Mouse (Mus musculus) liver, embryonic 14.5 days (tissue): ENCODE data around the gene Eml4. TPM values are rescaled to one million over a fixed set of nuclear protein-coding genes. Genes with fewer than 3 reads are reported as not detected.

Experiments
- ATAC-seq: fragments of 200-750 bp; cut with Nextera tagmentation; 2 replicates; pipeline ENCODE4 v1.8.0; 2017; ENCODE audit warnings: moderate number of reproducible peaks, mild to moderate bottlenecking, moderate library complexity; ENCODE audit not compliant: insufficient read depth
- DNase-seq, 3 experiments: peaks; one replicate each; pipeline ENCODE4 v3.0.0-alpha.2; 2012 to 2013; ENCODE audit warnings: low read depth in 3 of 3, low spot score in 3 of 3
- H3K27ac ChIP-seq: fragments of 300-500 bp; sonication (generic); 2 replicates; pipeline ENCODE4 v1.5.1; 2014; ENCODE audit warnings: moderate library complexity, mild to moderate bottlenecking, control low read depth, inconsistent platforms
- H3K27me3 ChIP-seq: fragments of 300-500 bp; sonication (generic); 2 replicates; pipeline ENCODE4 v1.6.1; 2014; ENCODE audit warnings: mild to moderate bottlenecking, low read length, moderate library complexity; ENCODE audit not compliant: control insufficient read depth, insufficient read depth
- H3K36me3 ChIP-seq: fragments of 300-500 bp; sonication (generic); replicated peaks from 2 replicates; pipeline ENCODE4 v1.6.1; 2014; ENCODE audit warnings: low read depth; ENCODE audit not compliant: control insufficient read depth, insufficient read depth
- H3K4me1 ChIP-seq, 2 experiments: fragments of 200-500 bp in 1 of 2; fragments of 300-500 bp in 1 of 2; sonication (generic) in 1 of 2; replicated peaks; 2 replicates each; pipeline ENCODE4 v1.6.1; 2012 to 2014; ENCODE audit warnings: antibody characterized with exemption in 1 of 2, inconsistent platforms in 1 of 2, low read length in 1 of 2; ENCODE audit not compliant: control insufficient read depth in 2 of 2, insufficient read depth in 2 of 2
- H3K4me2 ChIP-seq: fragments of 300-500 bp; sonication (generic); 2 replicates; pipeline ENCODE4 v1.6.1; 2014; ENCODE audit warnings: low read depth, mild to moderate bottlenecking, control low read depth, moderate library complexity
- H3K4me3 ChIP-seq, 2 experiments: fragments of 200-500 bp in 1 of 2; fragments of 300-500 bp in 1 of 2; sonication (generic) in 1 of 2; 2 replicates each; pipeline ENCODE4 v1.5.1; 2012 to 2014; ENCODE audit warnings: low read depth in 2 of 2, low read length in 2 of 2, mild to moderate bottlenecking in 2 of 2, control low read depth in 1 of 2, inconsistent platforms in 1 of 2, moderate library complexity in 1 of 2; ENCODE audit not compliant: insufficient read depth in 1 of 2
- H3K9ac ChIP-seq: fragments of 300-500 bp; sonication (generic); replicated peaks from 2 replicates; pipeline ENCODE4 v1.6.1; 2014; ENCODE audit warnings: mild to moderate bottlenecking, control low read depth, moderate library complexity
- H3K9me3 ChIP-seq: fragments of 300-500 bp; sonication (generic); 2 replicates; pipeline ENCODE4 v1.6.1; 2016; ENCODE audit warnings: low read length, mixed read lengths; ENCODE audit not compliant: control insufficient read depth
- CTCF ChIP-seq: IDR thresholded peaks from 2 replicates; pipeline ENCODE4 v1.5.1; 2016; ENCODE audit warnings: antibody characterized with exemption, low read depth, control low read depth
- EP300 ChIP-seq: IDR thresholded peaks from 2 replicates; pipeline ENCODE4 v1.6.1; 2016; ENCODE audit warnings: antibody characterized with exemption, low read depth
- WGBS: fragments of 180-500 bp; shearing (Covaris S2); extraction: QIAGEN DNeasy Blood & Tissue Kit; methylation state at CpG from one replicate; pipeline ENCODE4 v1.1.7; 2014; ENCODE audit not compliant: insufficient replicate concordance; 5-methylcytosine and 5-hydroxymethylcytosine counted together
- polyA plus RNA-seq, 2 experiments: library from polyadenylated mRNA; depleted of rRNA in 1 of 2; stranded (reverse) in 1 of 2; unstranded in 1 of 2; fragments of >200 nt; fragmentation: Nextera tagmentation in 1 of 2; extraction: Ambion mirVana in 1 of 2; gene quantifications; 2 replicates each; pipeline versions ENCODE4 v1.2.1 to v1.2.3; 2012 to 2014

Gene Eml4
- polyA plus RNA-seq, 2 experiments = 4.8 to 5.0 TPM

GRCm38 (mm10) chr17:83469586-83469985 lies 118.9 kb downstream of the Eml4 start:
- H3K36me3 ChIP-seq = no peaks in the 10 kb centered on the region; the same call in 1 of the 2 replicates
- H3K4me3 ChIP-seq = no peak overlapping the region
- no peaks in the 10 kb centered on the region for H3K27me3 ChIP-seq
- no peak overlapping the region for H3K27ac ChIP-seq
- 90% methylated on average over 2 of the region's 2 CpGs for WGBS
- H3K9me3 ChIP-seq = no peaks in the 10 kb centered on the region
- TF ChIP-seq EP300 (no peak), CTCF (no peak)
- no peak for ATAC-seq
- no peak for DNase-seq
- H3K4me2 ChIP-seq = no peak overlapping the region
- H3K9ac ChIP-seq = no peak overlapping the region
- no peaks in the 10 kb centered on the region for H3K4me1 ChIP-seq

GRCm38 (mm10) chr17:83477089-83477488 lies 126.4 kb downstream of the Eml4 start:
- Histone ChIP-seq H3K4me1 (no peaks in the 10 kb centered on the region), H3K9me3 (no peaks in the 10 kb centered on the region), H3K27me3 (no peaks in the 10 kb centered on the region), H3K4me2 (no peak overlapping the region), H3K4me3 (no peak overlapping the region), H3K36me3 (no peaks in the 10 kb centered on the region; the same call in none of the 2 replicates), H3K9ac (no peak overlapping the region), H3K27ac (no peak overlapping the region)
- WGBS = 84% methylated on average over 12 of the region's 12 CpGs
- DNase-seq (no peak), ATAC-seq (no peak)
- TF ChIP-seq EP300 (no peak), CTCF (no peak)

GRCm38 (mm10) chr17:83481551-83481950 lies 130.8 kb downstream of the Eml4 start:
- no peak overlapping the region for H3K27ac ChIP-seq
- H3K4me1 ChIP-seq = no peaks in the 10 kb centered on the region
- DNase-seq (no peak), ATAC-seq (no peak)
- WGBS = 70% methylated on average over 7 of the region's 7 CpGs
- no peaks in the 10 kb centered on the region; the same call in 1 of the 2 replicates for H3K36me3 ChIP-seq
- H3K27me3 ChIP-seq = no peaks in the 10 kb centered on the region
- no peak for TF ChIP-seq CTCF
- TF ChIP-seq EP300 = no peak
- H3K4me2 ChIP-seq = no peak overlapping the region
- no peaks in the 10 kb centered on the region for H3K9me3 ChIP-seq
- no peak overlapping the region for H3K9ac ChIP-seq
- H3K4me3 ChIP-seq = no peak overlapping the region

DNA sequence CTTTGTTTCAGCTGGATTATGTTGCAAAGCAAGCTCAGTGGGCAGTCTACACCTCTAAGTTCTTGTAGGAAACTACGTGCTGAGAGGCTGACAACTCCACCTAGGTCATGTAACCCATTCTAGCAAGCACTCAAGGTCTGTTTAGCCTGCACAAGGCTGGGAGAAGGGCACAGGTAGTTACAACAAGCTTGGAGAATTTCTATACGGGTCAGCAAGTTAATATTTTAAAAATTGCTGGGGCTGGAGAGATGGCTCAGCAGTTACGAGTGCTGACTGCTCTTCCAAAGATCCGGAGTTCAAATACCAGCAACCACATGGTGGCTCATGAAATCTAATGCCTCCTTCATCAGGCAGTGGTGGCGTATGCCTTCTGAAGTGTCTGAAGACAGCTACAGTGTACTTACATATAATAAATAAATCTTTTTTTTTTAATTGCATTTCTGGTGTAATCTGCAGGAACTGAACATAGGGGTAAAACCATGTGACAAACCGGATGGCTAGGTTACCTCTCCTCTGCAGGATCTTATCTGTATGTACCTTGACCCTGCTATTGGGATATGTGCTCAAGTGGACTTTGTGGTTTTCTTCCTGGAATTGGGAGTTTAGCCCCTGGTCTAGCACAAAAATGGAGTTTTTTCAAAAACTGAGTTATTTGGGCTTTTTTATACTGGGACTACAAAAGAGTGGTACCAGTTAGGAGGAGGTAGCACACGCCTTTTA lies 132.2 kb downstream of the Eml4 start:
- DNase-seq (no peak), ATAC-seq (no peak)
- no peaks in the 10 kb centered on the region for H3K4me1 ChIP-seq
- WGBS = 67% methylated on average over 7 of the region's 7 CpGs
- H3K4me3 ChIP-seq = no peak overlapping the region
- TF ChIP-seq EP300 (no peak), CTCF (no peak)
- no peaks in the 10 kb centered on the region for H3K36me3 ChIP-seq
- H3K9ac ChIP-seq = no peak overlapping the region
- H3K27ac ChIP-seq = no peak overlapping the region
- H3K4me2 ChIP-seq = no peak overlapping the region
- no peaks in the 10 kb centered on the region for H3K27me3 ChIP-seq
- H3K9me3 ChIP-seq = no peaks in the 10 kb centered on the region

DNA sequence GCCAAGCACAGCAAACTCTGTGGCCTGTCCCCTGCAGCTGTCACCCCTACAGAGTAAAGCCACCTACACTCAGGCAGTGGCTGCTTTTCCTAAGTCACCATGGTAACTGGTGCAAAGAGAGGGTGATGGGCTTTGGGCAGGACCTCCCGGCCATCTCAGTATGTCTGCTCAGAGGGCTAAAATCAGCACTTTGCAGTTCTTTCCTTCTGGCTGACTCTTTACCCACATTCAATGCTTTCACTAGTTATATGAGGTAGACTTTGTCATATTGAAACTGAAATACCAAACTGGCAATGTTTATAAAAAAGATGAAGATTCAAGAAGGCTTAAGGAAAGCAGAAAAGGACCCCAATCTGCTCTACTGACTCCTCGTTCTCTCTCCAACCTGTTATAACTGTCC lies 133.1 kb downstream of the Eml4 start:
- Histone ChIP-seq H3K4me3 (no peak overlapping the region), H3K36me3 (no peaks in the 10 kb centered on the region), H3K27me3 (no peaks in the 10 kb centered on the region), H3K4me2 (no peak overlapping the region), H3K9ac (no peak overlapping the region), H3K9me3 (no peaks in the 10 kb centered on the region), H3K4me1 (no peaks in the 10 kb centered on the region), H3K27ac (no peak overlapping the region)
- 57% methylated on average over 2 of the region's 2 CpGs for WGBS
- ATAC-seq (no peak), DNase-seq (no peak)
- TF ChIP-seq CTCF (no peak), EP300 (no peak)
